Comparison of ENCODE assay signal across 10 mouse cellular contexts in the genomic region with DNA sequence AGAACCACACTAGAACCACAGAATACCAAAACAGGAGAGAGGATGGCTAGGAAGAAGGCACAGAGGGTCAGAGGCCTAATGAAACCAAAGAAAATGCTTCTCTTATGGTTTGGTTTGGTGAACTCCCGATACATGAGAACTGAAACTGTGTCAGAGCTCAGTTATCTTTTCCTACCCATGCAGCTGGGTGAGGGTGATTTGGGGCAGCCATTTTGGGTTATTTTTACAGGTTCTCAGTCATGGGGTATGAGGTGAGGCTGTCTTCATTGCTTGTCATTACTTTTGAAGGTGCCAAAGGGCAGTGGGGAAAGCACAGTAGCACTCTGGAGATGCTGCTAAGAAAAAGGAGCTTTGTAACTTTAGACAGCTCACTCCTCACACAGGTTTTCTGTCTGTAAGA. TPM values are rescaled to one million over a fixed set of nuclear protein-coding genes. Genes with fewer than 3 reads are reported as not detected.
DNase-seq lines count a peak whose midpoint lies in the region; ATAC-seq and TF ChIP-seq lines count a peak whose summit lies in the region.
"Had no signal": no experiment of that assay in that cellular context is flagged by ENCODE, and none has a peak within 500 bp of the region (broad histone marks: within the 10 kb centered on the region; RNA-seq: fewer than 3 reads in every experiment).

No protein-coding gene starts in this region.

- no peaks in the 10 kb centered on the region for H3K36me3 ChIP-seq in heart, embryonic 12.5 days
- H3K36me3 ChIP-seq in liver, embryonic 16.5 days (ENCODE audit: control insufficient read depth, insufficient read depth) = no peaks in the 10 kb centered on the region; the same call in 1 of the 2 replicates
- H3K36me3 ChIP-seq in forebrain, postnatal 0 days (ENCODE audit: insufficient read depth) = no peaks in the 10 kb centered on the region
- H3K36me3 ChIP-seq: kidney, embryonic 15.5 days; limb, embryonic 13.5 days had no signal

- no peak overlapping the region for H3K4me3 ChIP-seq in heart, embryonic 12.5 days
- H3K4me3 ChIP-seq in brown adipose tissue, adult 24 weeks (ENCODE audit: insufficient read depth, low read depth, low read length) = no peak overlapping the region
- 0 out of 2 replicates have a peak overlapping the region, but pooled peaks have one; percentile 0 for H3K4me3 ChIP-seq in liver, embryonic 16.5 days (ENCODE audit: low read depth, low read length)
- no peak overlapping the region for H3K4me3 ChIP-seq in forebrain, postnatal 0 days (ENCODE audit: low read depth, low read length)
- H3K4me3 ChIP-seq: kidney, embryonic 15.5 days; limb, embryonic 13.5 days had no signal

- H3K4me1 ChIP-seq in heart, embryonic 12.5 days (replicated peaks) = peaks cover 41% of the 10 kb centered on the region
- peaks cover 21% of the 10 kb centered on the region for H3K4me1 ChIP-seq in brown adipose tissue, adult 24 weeks (ENCODE audit: control insufficient read depth, insufficient read depth, insufficient read length, low read length)
- H3K4me1 ChIP-seq in liver, embryonic 16.5 days (ENCODE audit: control insufficient read depth, low read depth, low read length) = peaks cover 72% of the 10 kb centered on the region
- no peaks in the 10 kb centered on the region for H3K4me1 ChIP-seq in forebrain, postnatal 0 days (ENCODE audit: insufficient read depth)
- H3K4me1 ChIP-seq: limb, embryonic 13.5 days had no signal

- H3K9ac ChIP-seq in heart, embryonic 12.5 days = no peak overlapping the region
- H3K9ac ChIP-seq in liver, embryonic 16.5 days (ENCODE audit: low read depth, low read length) = peak overlapping the region; percentile 0; the same call in 1 of the 2 replicates
- no peak overlapping the region for H3K9ac ChIP-seq in forebrain, postnatal 0 days
- H3K9ac ChIP-seq: kidney, embryonic 15.5 days; limb, embryonic 13.5 days had no signal

- no peak for DNase-seq in heart, postnatal 36 days
- DNase-seq in B cell, adult 2 months = peak; percentile 64 to 68
- DNase-seq in testis, postnatal 14 days (ENCODE audit: low spot score) = no peak
- no peak for DNase-seq in right cerebral cortex, postnatal 36 days (ENCODE audit: low spot score in 2 of 2)
- no peak for DNase-seq in forebrain, postnatal 0 days

- intact Hi-C loops in heart, postnatal 36 days (cut with DNase I) = no loop called here

- H3K9me3 ChIP-seq in heart, embryonic 12.5 days (replicated peaks) = no peaks in the 10 kb centered on the region
- no peaks in the 10 kb centered on the region for H3K9me3 ChIP-seq in liver, embryonic 16.5 days (replicated peaks; ENCODE audit: control insufficient read depth, low read length)
- no peaks in the 10 kb centered on the region for H3K9me3 ChIP-seq in forebrain, postnatal 0 days (ENCODE audit: low read length)
- H3K9me3 ChIP-seq: kidney, embryonic 15.5 days; limb, embryonic 13.5 days had no signal

- no peak for TF ChIP-seq CTCF in forebrain, postnatal 0 days (IDR thresholded peaks at IDR 0.05; ENCODE audit: low read depth)

- H3K4me2 ChIP-seq in heart, embryonic 12.5 days = no peak overlapping the region
- H3K4me2 ChIP-seq in liver, embryonic 16.5 days (ENCODE audit: low read depth, low read length) = peak overlapping the region; percentile 51
- H3K4me2 ChIP-seq in forebrain, postnatal 0 days (ENCODE audit: low read depth) = no peak overlapping the region
- H3K4me2 ChIP-seq: kidney, embryonic 15.5 days; limb, embryonic 13.5 days had no signal

- no peaks in the 10 kb centered on the region for H3K27me3 ChIP-seq in heart, embryonic 12.5 days (replicated peaks)
- H3K27me3 ChIP-seq in liver, embryonic 16.5 days (ENCODE audit: control insufficient read depth, insufficient read depth, low read depth, low read length) = no peaks in the 10 kb centered on the region
- H3K27me3 ChIP-seq in forebrain, postnatal 0 days (ENCODE audit: insufficient read depth, low read length) = no peaks in the 10 kb centered on the region
- H3K27me3 ChIP-seq: kidney, embryonic 15.5 days; limb, embryonic 13.5 days had no signal

- 66% methylated on average over 1 of the region's 1 CpGs for WGBS in heart, embryonic 12.5 days
- WGBS in liver, embryonic 16.5 days (ENCODE audit: insufficient replicate concordance) = 16% methylated on average over 1 of the region's 1 CpGs
- 94% methylated on average over 1 of the region's 1 CpGs for WGBS in forebrain, postnatal 0 days

- ATAC-seq in heart, embryonic 12.5 days (ENCODE audit: insufficient number of reproducible peaks, low FRiP score) = no peak
- ATAC-seq in liver, embryonic 16.5 days (ENCODE audit: low read depth) = peak; percentile 49
- no peak for ATAC-seq in forebrain, postnatal 0 days

- H3K27ac ChIP-seq in heart, embryonic 12.5 days (ENCODE audit: poor library complexity, severe bottlenecking) = peak overlapping the region; percentile 44; the same call in 1 of the 2 replicates
- peak overlapping the region; percentile 19; the same call in 1 of the 2 replicates for H3K27ac ChIP-seq in brown adipose tissue, adult 24 weeks (replicated peaks; ENCODE audit: low read depth, low read length)
- peak overlapping the region; percentile 94 for H3K27ac ChIP-seq in liver, embryonic 16.5 days (ENCODE audit: low read length)
- no peak overlapping the region for H3K27ac ChIP-seq in forebrain, postnatal 0 days (ENCODE audit: low read depth, low read length)
- H3K27ac ChIP-seq: kidney, embryonic 15.5 days; limb, embryonic 13.5 days had no signal

RNA-seq across cellular contexts. Expression of a gene that starts 52.0 kb away (rescaled TPM):
- 29.5 and 30.6 TPM in 2 replicates for polyA plus RNA-seq in heart, embryonic 12.5 days (2016; fragmentation: Nextera tagmentation; extraction: Ambion mirVana)
- 10 to 100 TPM; 20.7 to 22.0 TPM for total RNA-seq in heart, postnatal 36 days (2021)
- polyA plus RNA-seq in brown adipose tissue, adult 24 weeks (2012; ENCODE audit: insufficient read depth, insufficient read length, missing spikeins) = 25.0 and 28.1 TPM in 2 replicates
- polyA plus RNA-seq in liver, embryonic 16.5 days (2015; fragmentation: Nextera tagmentation; extraction: Ambion mirVana) = 13.0 and 13.1 TPM in 2 replicates
- 43.1 and 44.8 TPM in 2 replicates for total RNA-seq in forebrain, postnatal 0 days (2014; rRNA removed)
- polyA plus RNA-seq in forebrain, postnatal 0 days (2015; fragmentation: Nextera tagmentation; extraction: Ambion mirVana) = 46.3 and 50.6 TPM in 2 replicates

RNA-seq across cellular contexts. Expression of a gene that starts 52.4 kb away (rescaled TPM):
- polyA plus RNA-seq in heart, embryonic 12.5 days (2016; fragmentation: Nextera tagmentation; extraction: Ambion mirVana) = 10.5 and 11.0 TPM in 2 replicates
- total RNA-seq in heart, postnatal 36 days (2021) = 10 to 100 TPM; 13.8 to 17.4 TPM
- polyA plus RNA-seq in brown adipose tissue, adult 24 weeks (2012; ENCODE audit: insufficient read depth, insufficient read length, missing spikeins) = 10.0 and 11.5 TPM in 2 replicates
- polyA plus RNA-seq in liver, embryonic 16.5 days (2015; fragmentation: Nextera tagmentation; extraction: Ambion mirVana) = 7.8 and 8.8 TPM in 2 replicates
- 5.1 and 8.9 TPM in 2 replicates for total RNA-seq in forebrain, postnatal 0 days (2014; rRNA removed)
- polyA plus RNA-seq in forebrain, postnatal 0 days (2015; fragmentation: Nextera tagmentation; extraction: Ambion mirVana) = 1.6 and 2.3 TPM in 2 replicates

RNA-seq across cellular contexts. Expression of a gene that starts 54.1 kb away (rescaled TPM):
- polyA plus RNA-seq in heart, embryonic 12.5 days (2016; fragmentation: Nextera tagmentation; extraction: Ambion mirVana) = 98.9 and 99.1 TPM in 2 replicates
- total RNA-seq in heart, postnatal 36 days (2021) = 10 to 100 TPM; 64.8 to 73.7 TPM
- polyA plus RNA-seq in brown adipose tissue, adult 24 weeks (2012; ENCODE audit: insufficient read depth, insufficient read length, missing spikeins) = 156 and 182 TPM in 2 replicates
- polyA plus RNA-seq in liver, embryonic 16.5 days (2015; fragmentation: Nextera tagmentation; extraction: Ambion mirVana) = 30.5 and 31.3 TPM in 2 replicates
- 41.5 and 50.9 TPM in 2 replicates for total RNA-seq in forebrain, postnatal 0 days (2014; rRNA removed)
- 93.7 and 107 TPM in 2 replicates for polyA plus RNA-seq in forebrain, postnatal 0 days (2015; fragmentation: Nextera tagmentation; extraction: Ambion mirVana)

Comparison
In these comparisons a context has a peak if more than half of its experiments do, and no peak if none do; other contexts are left out.
1. DNase-seq: peak in B cell, adult 2 months (2 of 2); none in heart, postnatal 36 days (0 of 2), testis, postnatal 14 days (single experiment), right cerebral cortex, postnatal 36 days (0 of 2) and forebrain, postnatal 0 days (single experiment).